Mouse (Mus musculus): ENCODE measurements around the gene Nosip.

DNA sequence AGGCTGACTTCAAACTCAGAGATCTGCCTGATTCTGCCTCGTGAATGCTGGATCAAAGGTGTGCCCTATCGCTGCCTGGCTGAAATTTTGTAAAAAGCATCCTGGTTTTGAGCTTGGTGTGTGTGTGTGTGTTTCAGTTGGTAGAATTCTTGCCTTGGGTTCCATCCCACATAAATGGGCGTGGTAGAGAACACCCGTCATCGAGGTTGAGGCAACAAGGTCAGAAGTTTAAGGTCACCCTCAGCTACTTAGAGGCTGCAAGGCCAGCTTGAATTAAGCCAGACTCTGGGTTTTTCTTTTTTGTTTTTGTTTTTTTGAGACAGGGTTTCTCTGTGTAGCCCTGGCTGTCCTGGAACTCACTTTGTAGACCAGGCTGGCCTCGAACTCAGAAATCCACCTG, 56.1 kb downstream of the Nosip start:
- TF ChIP-seq CTCF (IDR thresholded peaks at IDR 0.05; ENCODE audit: borderline replicate concordance, control insufficient read depth, extremely low read depth, insufficient read depth, low read length, poor library complexity) = no peak
- no peak for TF ChIP-seq POLR2A (IDR thresholded peaks at IDR 0.05; ENCODE audit: control insufficient read depth, extremely low read depth, insufficient read depth, low read length, poor library complexity)
